Mouse (Mus musculus) kidney, postnatal 0 days (tissue): Measurements from ENCODE around the gene Tmem246. TPM values are rescaled to one million over a fixed set of nuclear protein-coding genes. Genes with fewer than 3 reads are reported as not detected.
A peak's percentile ranks its signal among the peaks of the same experiment; 100 is the strongest.

Experiments used
- ATAC-seq: fragments of 200-750 bp; cut with Nextera tagmentation; replicated peaks from 2 replicates; pipeline ENCODE4 v1.8.0; 2017; ENCODE audit warnings: low read depth, moderate number of reproducible peaks, moderate TSS enrichment, moderate library complexity; ENCODE audit not compliant: low FRiP score
- DNase-seq: peaks from one replicate; pipeline ENCODE4 v3.0.0-alpha.2; 2016; ENCODE audit warnings: low spot score
- H3K27ac ChIP-seq: fragments of 300-500 bp; sonication (generic); 2 replicates; pipeline ENCODE4 v1.5.1; 2014; ENCODE audit warnings: mild to moderate bottlenecking
- H3K27me3 ChIP-seq: fragments of 300-500 bp; sonication (generic); 2 replicates; pipeline ENCODE4 v1.6.1; 2014; ENCODE audit warnings: low read length, mixed read lengths; ENCODE audit not compliant: insufficient read depth
- H3K36me3 ChIP-seq: fragments of 300-500 bp; sonication (generic); 2 replicates; pipeline ENCODE4 v1.6.1; 2014; ENCODE audit warnings: low read length, mixed read lengths; ENCODE audit not compliant: insufficient read depth
- H3K4me1 ChIP-seq: fragments of 300-500 bp; sonication (generic); replicated peaks from 2 replicates; pipeline ENCODE4 v1.6.1; 2014; ENCODE audit warnings: antibody characterized with exemption, low read length, mixed read lengths; ENCODE audit not compliant: insufficient read depth
- H3K4me2 ChIP-seq: fragments of 300-500 bp; sonication (generic); 2 replicates; pipeline ENCODE4 v1.6.1; 2014; ENCODE audit warnings: mild to moderate bottlenecking, low read length, moderate library complexity, mixed read lengths
- H3K4me3 ChIP-seq: fragments of 300-500 bp; sonication (generic); replicated peaks from 2 replicates; pipeline ENCODE4 v1.5.1; 2014; ENCODE audit warnings: low read depth, low read length
- H3K9ac ChIP-seq: fragments of 300-500 bp; sonication (generic); 2 replicates; pipeline ENCODE4 v1.6.1; 2014; ENCODE audit warnings: low read depth, low read length
- H3K9me3 ChIP-seq: fragments of 300-500 bp; sonication (generic); replicated peaks from 2 replicates; pipeline ENCODE4 v1.6.1; 2016; ENCODE audit warnings: low read length, inconsistent platforms, mixed read lengths
- CTCF ChIP-seq: IDR thresholded peaks from 2 replicates; pipeline ENCODE4 v1.5.1; 2016; ENCODE audit warnings: antibody characterized with exemption, low read depth, mild to moderate bottlenecking, moderate library complexity
- WGBS: fragments of 180-500 bp; shearing (Covaris S2); extraction: QIAGEN DNeasy Blood & Tissue Kit; methylation state at CpG from one replicate; pipeline ENCODE4 v1.1.7; 2014; 5-methylcytosine and 5-hydroxymethylcytosine counted together
- polyA plus RNA-seq: library from polyadenylated mRNA; unstranded; fragments of >200 nt; fragmentation: Nextera tagmentation; extraction: Ambion mirVana; gene quantifications from 2 replicates; pipeline ENCODE4 v1.2.1, GENCODE M21; 2015

The Tmem246 gene
- polyA plus RNA-seq = 29.6 and 30.1 TPM in 2 replicates

- WGBS = under 1% methylated on average over 77 of the region's 77 CpGs
- no peaks in the 10 kb centered on the region for H3K4me1 ChIP-seq
- peak within 1 kb of the TSS; percentile 67; the same call in 1 of the 2 replicates for H3K27ac ChIP-seq
- H3K4me2 ChIP-seq = peak within 1 kb of the TSS; percentile 90
- H3K36me3 ChIP-seq = no peaks in the 10 kb centered on the region
- H3K9ac ChIP-seq = peak within 1 kb of the TSS; percentile 79
- ATAC-seq (peak; percentile 94), DNase-seq (peak; percentile 62)
- TF ChIP-seq CTCF = peak; percentile 9; the same call in 1 of the 2 replicates
- H3K4me3 ChIP-seq = peak within 1 kb of the TSS; percentile 78
- no peaks in the 10 kb centered on the region for H3K9me3 ChIP-seq
- no peaks in the 10 kb centered on the region for H3K27me3 ChIP-seq
Observed at GRCm38 (mm10) chr4:49597183-49598100, at the start of gene Tmem246. Tmem246 (minus strand) TSS chr4:49597876.

DNA sequence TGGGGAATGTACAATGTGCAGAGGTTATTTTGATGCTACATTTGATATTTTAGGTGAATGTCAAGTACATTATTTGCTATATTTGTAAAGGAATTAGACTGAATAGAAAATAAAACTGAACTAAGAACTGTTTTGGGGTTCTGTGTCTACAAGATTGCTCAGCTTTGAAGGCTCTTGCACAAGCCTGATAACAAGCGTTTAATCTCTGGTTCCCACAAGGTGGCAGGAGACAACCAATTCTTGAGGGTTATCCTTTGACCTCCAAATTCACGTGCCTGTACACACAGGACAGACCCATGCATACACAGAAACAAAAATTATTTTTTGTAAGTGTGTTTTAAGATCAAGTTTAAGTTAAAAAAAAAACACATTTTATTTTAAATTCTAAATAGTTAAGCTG is 42.2 kb upstream of the Tmem246 start:
- peaks cover 63% of the 10 kb centered on the region for H3K36me3 ChIP-seq

DNA sequence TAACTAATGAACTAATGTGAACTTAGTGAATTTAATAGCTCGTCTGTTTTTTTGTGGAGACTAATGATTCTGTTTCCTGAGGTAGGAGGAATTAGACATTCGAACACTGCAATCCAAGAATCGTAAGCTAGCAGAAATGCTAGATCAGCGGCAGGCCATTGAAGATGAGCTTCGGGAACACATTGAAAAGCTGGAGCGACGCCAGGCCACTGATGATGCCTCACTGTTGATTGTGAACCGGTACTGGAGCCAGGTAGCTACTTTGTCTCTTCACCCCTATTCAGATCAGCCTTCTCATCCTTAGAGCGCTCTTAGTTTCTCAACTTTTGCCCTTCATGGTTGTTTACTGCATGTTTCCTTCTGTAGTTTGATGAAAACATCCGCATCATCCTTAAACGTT is 40.1 kb upstream of the Tmem246 start:
- no peak overlapping the region for H3K27ac ChIP-seq
- no peaks in the 10 kb centered on the region for H3K9me3 ChIP-seq
- no peaks in the 10 kb centered on the region for H3K27me3 ChIP-seq
- no peak for TF ChIP-seq CTCF
- H3K4me3 ChIP-seq = no peak overlapping the region
- H3K36me3 ChIP-seq = peaks cover 48% of the 10 kb centered on the region
- no peaks in the 10 kb centered on the region for H3K4me1 ChIP-seq
- WGBS = 92% methylated on average over 11 of the region's 11 CpGs
- DNase-seq (no peak), ATAC-seq (no peak)
- no peak overlapping the region for H3K9ac ChIP-seq
- no peak overlapping the region for H3K4me2 ChIP-seq

More for the DNA sequence above, 42.2 kb upstream of the Tmem246 start:
- H3K4me3 ChIP-seq = no peak overlapping the region
- H3K27ac ChIP-seq = no peak overlapping the region
- no peaks in the 10 kb centered on the region for H3K9me3 ChIP-seq
- no peak overlapping the region for H3K4me2 ChIP-seq
- ATAC-seq (no peak), DNase-seq (no peak)
- no peaks in the 10 kb centered on the region for H3K4me1 ChIP-seq
- peak; percentile 34; the same call in 1 of the 2 replicates for TF ChIP-seq CTCF
- no peak overlapping the region for H3K9ac ChIP-seq
- no peaks in the 10 kb centered on the region for H3K27me3 ChIP-seq
- 66% methylated on average over 2 of the region's 2 CpGs for whole genome bisulfite sequencing

DNA sequence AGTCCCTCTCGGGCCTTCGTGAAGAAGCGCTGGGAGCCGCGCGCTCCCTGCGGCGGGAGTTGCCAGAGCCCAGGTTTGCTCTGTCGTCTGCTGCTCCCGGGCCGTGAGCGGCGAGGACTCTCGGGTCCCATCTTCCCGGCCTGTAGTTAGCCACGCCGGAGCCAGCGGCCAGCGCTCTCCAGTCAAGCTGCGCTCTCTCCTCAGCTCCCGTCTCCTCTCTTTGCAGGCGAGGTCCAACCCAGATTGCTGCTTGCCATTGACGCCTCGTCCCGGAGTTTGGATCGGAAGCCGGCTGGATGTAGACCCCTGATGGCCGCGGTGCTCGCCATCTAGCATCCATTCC is 34.4 kb upstream of the Tmem246 start:
- H3K27ac ChIP-seq = peak overlapping the region; percentile 92
- DNase-seq (no peak), ATAC-seq (no peak; the same call in 1 of the 2 replicates)
- 0% methylated on average over 30 of the region's 30 CpGs for WGBS
- H3K36me3 ChIP-seq = peaks cover 18% of the 10 kb centered on the region; the same call in 1 of the 2 replicates
- no peaks in the 10 kb centered on the region for H3K27me3 ChIP-seq
- peak overlapping the region; percentile 67 for H3K9ac ChIP-seq
- peak overlapping the region; percentile 78 for H3K4me2 ChIP-seq
- no peaks in the 10 kb centered on the region for H3K4me1 ChIP-seq
- no peak for TF ChIP-seq CTCF
- no peaks in the 10 kb centered on the region for H3K9me3 ChIP-seq
- peak overlapping the region; percentile 67 for H3K4me3 ChIP-seq

- Histone ChIP-seq H3K27ac (peak within 1 kb of the TSS; percentile 92), H3K4me1 (no peaks in the 10 kb centered on the region), H3K4me3 (peak within 1 kb of the TSS; percentile 67), H3K9me3 (no peaks in the 10 kb centered on the region), H3K36me3 (peaks cover 13% of the 10 kb centered on the region; the same call in 1 of the 2 replicates), H3K9ac (peak within 1 kb of the TSS; percentile 67), H3K27me3 (no peaks in the 10 kb centered on the region), H3K4me2 (peak within 1 kb of the TSS; percentile 78)
- WGBS = 3% methylated on average over 37 of the region's 37 CpGs
- ATAC-seq (peak; percentile 97), DNase-seq (peak; percentile 99)
- TF ChIP-seq CTCF = no peak; the same call in 1 of the 2 replicates
Observed at GRCm38 (mm10) chr4:49631319-49632138, 33.9 kb upstream of the Tmem246 start, which contains the start of gene Rnf20. Rnf20 (plus strand) TSS chr4:49632006.

- H3K4me3 ChIP-seq = no peak overlapping the region
- ATAC-seq (no peak), DNase-seq (no peak)
- TF ChIP-seq CTCF = no peak
- no peaks in the 10 kb centered on the region for H3K36me3 ChIP-seq
- no peaks in the 10 kb centered on the region for H3K4me1 ChIP-seq
- no peak overlapping the region for H3K27ac ChIP-seq
- H3K27me3 ChIP-seq = no peaks in the 10 kb centered on the region
- 77% methylated on average over 5 of the region's 5 CpGs for WGBS
- H3K4me2 ChIP-seq = no peak overlapping the region
- H3K9me3 ChIP-seq = no peaks in the 10 kb centered on the region
- no peak overlapping the region for H3K9ac ChIP-seq
Observed at GRCm38 (mm10) chr4:49628941-49629340, 31.3 kb upstream of the Tmem246 start.
